Mouse (Mus musculus): ENCODE results near the gene Mtmr10.

The Mtmr10 gene

DNA sequence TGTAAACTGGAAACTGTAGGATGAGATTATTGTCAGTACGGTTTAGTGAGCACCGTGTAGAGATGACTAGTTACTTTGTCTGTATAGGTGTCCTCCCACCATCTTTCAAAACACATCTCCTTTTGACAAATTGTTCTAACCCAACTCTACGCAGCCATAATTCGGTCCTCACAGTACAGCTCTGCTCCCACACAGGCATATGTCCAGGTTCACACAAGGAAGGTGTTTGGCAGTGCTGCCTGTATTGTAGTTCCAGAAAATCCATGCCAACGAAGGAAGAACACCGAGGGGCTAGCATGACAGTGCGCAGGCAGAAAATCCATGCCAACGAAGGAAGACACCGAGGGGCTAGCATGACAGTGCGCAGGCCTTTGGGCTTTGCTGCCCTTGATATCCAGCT, 4.3 kb downstream of the Mtmr10 start:
- no peak for DNase-seq (ENCODE audit: low read depth, low spot score)

DNA sequence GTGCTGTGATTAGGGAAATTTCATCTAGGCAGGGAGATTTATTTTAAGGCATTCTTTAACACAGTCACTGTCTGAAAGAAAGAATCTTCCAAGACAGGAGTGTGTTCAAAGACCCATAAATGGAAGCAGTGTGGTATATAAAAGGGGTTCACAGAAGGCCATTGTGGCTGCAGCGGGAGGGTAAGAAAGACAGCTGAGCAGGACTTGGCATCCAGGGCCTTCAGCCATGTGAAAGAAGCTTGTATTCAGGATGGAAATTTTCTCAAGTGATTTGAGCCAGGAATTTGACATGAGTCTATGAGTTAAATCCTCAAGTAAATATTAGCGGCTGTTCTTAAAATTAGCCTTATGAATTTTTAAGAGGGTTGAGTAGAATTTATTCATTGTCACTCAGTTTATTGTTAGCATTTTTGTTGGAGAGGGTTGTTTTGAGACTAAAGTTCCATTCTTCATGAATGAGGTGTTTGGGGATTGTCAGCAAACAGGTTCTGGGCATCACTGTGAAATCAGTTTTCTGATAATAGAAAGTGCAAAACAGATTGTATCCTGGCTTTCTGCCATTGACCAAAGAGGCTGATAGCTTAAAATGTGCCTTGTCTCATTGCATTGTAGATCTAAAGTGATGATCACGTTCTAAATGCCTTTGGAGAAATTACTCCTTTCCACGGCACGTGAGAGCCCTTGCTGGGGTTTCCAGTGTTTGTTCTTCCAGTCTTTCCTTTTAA, 9.0 kb downstream of the Mtmr10 start:
- no peak for DNase-seq (ENCODE audit: low read depth, low spot score)

DNA sequence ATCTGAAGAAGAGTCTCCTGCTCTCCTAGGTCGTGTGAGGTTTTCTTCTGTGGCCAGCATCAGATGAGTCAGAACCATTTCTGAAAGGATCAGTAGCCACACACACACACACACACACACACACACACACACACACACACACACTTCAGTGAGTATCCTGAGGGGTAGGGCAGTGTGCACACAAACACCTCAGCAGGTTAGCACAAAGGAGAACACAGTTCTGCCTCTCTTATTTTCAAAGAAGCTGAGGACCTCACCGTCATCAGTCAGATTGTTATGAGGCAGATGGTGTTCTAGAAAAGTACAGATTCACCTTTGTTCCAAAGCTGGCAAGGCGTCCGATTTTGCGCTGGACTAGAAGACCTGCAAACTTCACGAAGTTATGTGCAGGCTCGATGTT, 22.8 kb downstream of the Mtmr10 start:
- DNase-seq (ENCODE audit: low read depth, low spot score): no peak

DNA sequence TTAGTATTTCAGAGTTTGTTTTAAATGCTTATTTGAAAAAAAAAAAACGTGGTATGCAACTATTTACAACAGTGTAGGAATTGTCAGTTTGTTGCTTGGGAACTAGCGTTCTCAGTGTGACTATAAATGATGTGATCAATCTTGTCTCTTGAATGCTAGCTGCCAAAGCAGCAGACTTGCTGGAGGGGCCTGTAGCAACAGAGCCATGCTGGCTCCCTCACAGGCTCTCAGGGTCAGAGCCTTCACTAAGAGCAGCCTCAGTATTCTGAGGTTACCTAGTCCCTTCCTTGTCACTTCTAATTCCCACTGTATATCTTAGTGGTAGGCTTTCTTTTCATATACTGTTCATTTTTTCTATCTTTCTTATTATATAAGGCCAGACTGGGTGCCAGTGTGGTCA, 23.3 kb downstream of the Mtmr10 start:
- DNase-seq (ENCODE audit: low read depth, low spot score): no peak

DNA sequence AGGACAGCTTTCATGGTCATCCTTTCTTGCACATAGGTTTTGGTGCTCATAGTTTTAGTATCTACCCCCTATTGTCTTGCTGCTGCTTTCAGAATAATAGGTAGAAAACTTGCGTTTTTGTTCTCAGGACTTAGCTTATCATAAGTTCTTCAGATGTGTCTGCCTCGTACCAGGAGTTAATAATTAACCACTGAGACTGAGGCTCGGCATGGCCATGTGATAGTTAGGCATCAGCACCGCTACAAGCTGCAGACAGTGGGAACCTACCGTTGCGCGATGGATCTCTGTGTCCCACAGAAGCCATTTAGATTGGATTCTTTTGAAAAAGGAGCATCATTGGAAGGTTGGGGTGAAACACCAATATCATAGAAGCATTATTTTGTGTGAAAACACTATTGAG, 25.4 kb downstream of the Mtmr10 start:
- no peak for DNase-seq (ENCODE audit: low read depth, low spot score)

DNA sequence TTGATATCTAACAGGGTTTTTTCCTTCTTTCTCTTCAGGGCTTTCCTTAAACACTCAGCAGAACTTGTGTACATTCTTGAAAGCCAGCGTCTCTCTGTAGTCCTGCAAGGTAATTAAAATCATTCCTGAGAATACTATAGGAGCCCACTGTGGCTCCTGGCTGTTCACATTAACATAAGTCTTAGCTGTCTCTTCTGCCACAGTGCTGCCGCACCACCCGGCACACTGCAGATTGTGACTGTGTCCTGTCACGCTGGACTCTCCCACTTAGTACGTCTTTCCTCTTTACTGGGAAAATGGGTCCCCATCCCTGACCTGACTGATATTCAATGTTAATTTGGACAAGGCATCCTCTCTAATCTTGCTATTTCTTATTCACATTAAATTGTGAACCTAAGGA, 33.7 kb downstream of the Mtmr10 start:
- DNase-seq (ENCODE audit: low read depth, low spot score): no peak

DNA sequence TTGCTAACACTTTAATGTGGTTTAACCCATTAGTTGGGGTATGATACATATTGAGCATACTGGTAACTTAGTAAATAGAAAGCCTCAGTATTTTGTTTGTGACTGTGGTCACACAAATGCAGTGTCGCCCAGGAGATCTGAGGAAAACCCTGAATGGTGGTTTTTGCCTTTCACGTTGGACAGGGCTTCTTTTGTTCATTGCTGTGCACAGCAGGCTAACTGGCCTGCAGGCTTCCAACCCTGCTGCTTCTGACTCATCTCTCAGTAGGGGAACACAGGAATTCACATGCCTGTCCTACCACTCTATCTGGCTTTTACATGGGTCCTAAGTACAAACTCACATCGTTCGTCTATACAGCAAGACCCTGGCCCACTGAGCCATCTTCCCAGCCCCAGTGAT, 34.2 kb downstream of the Mtmr10 start:
- DNase-seq (ENCODE audit: low read depth, low spot score): no peak

DNA sequence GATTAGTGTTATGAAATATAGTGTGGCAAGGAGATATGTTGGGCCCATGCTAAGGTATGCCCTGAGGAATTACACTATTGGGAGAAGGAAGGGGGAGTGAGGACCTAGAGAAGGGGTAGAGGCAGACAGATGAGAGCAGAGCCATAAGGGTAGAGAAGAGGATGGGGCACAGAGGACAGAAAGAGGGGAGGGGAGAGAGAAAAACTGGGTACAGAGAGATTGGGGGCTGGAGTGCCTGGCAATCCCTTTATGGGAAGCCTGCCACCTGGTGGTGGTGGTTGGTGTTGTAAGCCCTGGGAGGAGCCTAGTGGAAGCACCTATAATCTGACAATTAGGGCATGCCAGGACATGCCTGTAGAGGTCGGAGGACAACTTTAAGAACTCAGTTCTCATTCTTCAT, 39.4 kb downstream of the Mtmr10 start:
- DNase-seq (ENCODE audit: low read depth, low spot score): peak; percentile 36

DNA sequence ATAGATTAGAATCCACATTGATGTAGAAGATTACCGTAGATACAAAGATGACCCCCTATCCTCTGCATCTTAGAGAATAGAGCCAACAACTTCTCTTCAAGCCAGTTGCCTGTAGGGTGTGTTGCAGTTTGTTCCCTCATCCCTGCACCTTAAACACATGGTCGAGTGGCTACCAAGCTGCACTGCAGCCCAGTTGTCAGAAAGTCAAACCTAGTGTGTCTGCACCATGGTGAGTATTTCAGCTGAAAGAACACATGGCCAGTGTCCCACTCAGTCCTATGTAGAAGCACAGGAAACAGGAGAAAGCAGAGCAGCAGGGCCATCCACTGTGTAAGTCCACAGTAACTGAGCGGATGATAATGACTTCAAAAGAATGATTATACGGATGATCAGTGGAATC, 40.0 kb downstream of the Mtmr10 start:
- DNase-seq (ENCODE audit: low read depth, low spot score): no peak

DNA sequence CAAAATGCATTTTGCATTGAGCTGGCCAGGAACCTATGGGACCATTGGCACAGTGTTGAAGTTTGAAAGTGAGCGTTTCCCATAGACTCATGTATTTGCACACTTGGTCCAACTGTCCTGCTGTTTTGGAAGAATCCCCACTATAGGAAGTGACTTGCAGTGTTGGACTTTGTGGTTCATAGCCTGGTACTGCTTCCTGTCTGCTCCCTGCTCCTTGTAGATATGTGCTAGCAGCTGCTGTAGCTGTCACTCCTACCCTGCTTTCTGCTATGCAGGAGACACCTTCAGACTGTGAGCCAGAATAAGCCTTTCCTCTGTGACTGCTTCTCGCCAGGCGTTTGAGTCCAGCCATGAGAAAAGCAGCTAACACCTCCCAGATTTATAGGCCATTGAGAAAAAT, 43.9 kb downstream of the Mtmr10 start:
- DNase-seq (ENCODE audit: low read depth, low spot score): no peak

DNA sequence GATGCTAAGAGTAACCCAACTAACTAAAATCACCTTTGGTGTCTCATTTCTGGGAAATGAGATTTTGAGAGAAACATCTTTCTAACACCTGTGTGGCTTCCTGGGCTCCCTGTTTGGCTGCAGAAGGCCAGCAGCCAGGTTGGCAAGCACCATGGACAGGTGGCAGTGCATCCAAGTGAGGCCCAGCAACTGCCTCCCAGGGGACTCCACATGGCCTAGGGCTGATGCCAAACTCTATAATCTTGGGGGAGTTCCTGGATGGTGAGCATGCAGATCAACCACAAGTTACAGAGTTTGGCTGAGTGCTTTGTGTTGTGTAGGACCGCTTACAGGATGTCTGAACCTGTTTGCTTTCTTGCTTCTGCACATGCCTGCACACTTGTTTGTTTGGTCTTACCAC, 45.2 kb downstream of the Mtmr10 start:
- DNase-seq (ENCODE audit: low read depth, low spot score): no peak

DNA sequence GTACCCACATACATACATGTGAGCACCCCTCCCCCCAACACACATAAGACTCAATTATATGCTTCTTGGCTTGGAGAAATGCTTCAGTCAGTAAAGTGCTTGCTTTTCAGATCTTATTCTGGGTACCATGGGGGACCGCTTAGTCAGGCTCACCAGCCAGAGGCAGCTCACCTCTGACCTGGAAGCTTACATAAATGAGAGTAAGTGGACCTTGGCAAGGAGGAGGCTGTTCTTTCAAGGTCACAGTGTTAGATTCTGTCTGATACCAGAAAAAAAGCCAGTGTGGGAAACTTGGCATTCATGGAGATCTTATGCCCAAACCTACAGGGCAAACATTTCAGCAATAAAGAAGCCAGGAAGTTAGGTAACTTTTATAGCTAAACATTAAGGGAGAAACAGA, 60.4 kb downstream of the Mtmr10 start:
- no peak for DNase-seq (ENCODE audit: low read depth, low spot score)

DNA sequence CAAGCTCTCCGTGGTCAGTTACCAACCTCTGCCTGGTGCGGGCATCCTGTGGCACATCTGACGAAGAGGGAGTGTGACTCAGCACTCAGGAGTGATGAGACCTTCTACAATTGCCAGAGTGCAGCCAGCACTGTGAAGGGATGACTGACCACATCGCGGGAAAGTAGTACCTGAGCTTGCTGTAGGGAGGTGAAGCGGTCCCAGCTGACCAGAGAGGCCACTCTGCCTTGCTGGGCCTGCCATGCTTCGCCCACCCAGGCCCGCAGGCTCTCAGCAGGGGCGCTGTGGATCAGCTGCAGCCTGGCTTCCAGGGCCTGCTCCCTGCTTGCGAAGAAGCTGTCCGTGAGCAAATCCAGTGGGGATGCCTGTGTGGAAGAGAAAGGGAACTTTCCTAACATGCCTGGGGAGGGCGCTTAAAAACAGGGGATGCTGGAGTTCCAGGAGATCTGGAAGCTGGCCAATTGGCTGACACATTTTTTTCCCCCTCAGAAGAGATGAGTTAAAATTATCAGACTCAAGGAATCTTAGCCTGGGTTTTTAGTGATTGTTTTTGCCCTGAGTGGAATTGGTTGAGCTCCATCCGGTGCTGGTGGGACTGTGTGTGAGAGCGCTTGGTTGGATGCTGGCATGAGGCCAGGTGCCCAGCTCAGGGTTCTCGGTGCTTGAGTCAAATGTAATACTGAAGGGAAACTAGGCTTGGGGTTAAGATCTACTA, 61.9 kb downstream of the Mtmr10 start:
- DNase-seq (ENCODE audit: low read depth, low spot score): no peak

DNA sequence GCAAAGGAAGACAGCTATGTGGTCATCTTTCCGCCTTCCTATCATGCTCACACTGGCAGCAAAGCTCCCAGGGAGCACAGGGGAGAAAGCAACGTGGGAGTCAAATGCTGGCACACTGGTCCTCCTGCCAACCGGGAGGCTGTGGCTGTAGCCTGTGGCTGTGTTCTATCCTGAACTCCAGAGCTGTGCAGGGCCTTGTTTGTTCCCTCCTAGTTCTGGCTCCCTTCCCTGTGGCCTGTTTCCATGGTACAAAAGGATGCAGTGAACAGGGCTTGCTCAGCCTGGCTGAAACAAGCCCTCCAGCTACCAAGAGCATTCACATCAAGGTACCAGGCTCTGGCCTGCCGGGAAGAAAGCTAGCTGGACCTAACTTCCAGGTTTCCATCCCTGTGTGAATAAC, 63.6 kb downstream of the Mtmr10 start:
- DNase-seq (ENCODE audit: low read depth, low spot score): no peak

DNA sequence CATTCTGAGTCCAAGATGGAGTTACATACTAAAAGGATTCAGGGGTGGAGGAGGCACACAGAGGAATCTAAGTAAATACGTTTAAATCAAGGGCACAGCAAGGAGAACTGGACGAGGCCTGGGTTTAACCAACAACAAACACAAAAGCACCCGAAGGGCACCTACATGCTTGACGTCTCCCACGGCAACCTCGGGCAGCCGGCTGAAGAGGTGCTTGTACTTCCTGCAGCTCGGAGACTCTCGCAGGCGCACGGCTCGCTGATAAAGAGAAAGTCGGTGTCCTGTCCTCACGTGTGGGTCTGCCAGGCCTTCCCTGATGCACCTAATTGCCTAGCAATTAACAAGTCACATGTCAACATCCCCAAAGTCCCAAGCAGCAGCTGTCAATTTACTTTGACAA, 66.8 kb downstream of the Mtmr10 start:
- no peak for DNase-seq (ENCODE audit: low read depth, low spot score)

DNA sequence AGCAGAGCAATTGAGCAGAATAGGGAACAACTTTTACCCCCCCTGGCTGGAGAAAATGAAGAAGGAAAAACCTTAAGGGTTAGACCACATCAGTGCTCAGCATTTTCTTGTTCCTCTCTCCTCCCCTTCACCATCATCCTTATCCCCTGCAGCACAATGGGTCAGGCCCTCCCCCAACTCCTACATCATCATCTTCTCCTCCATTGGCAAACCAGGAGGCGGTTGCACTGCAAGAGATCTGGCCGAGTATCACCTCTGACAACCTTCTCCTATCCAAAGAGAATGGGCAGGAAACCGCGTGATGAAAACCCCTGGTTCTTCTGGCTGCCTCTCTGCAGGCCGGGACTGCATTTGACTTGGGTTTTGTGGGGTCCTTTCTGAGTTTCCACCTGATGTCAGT, 69.2 kb downstream of the Mtmr10 start:
- DNase-seq (ENCODE audit: low read depth, low spot score): no peak

DNA sequence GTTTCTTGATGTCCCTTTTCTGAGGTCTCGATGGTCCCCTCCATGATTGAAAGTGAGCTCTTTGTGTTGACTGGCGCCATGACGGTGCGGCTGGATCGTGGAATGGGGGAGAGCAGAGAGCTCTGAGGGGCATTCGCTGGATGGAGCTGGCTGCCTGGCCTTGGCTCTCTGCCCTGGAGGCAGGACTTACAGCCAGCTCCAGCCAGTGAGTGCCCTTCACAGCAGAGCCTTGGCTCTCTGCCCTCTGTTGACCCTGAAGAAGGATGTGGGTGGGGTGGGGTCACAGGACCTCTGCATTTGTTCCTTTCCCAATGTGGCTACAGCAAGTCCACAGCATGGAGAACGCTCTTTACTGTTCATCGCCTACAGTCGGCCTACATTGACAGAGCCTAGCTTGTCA, 70.0 kb downstream of the Mtmr10 start:
- peak; percentile 29 for DNase-seq (ENCODE audit: low read depth, low spot score)

DNA sequence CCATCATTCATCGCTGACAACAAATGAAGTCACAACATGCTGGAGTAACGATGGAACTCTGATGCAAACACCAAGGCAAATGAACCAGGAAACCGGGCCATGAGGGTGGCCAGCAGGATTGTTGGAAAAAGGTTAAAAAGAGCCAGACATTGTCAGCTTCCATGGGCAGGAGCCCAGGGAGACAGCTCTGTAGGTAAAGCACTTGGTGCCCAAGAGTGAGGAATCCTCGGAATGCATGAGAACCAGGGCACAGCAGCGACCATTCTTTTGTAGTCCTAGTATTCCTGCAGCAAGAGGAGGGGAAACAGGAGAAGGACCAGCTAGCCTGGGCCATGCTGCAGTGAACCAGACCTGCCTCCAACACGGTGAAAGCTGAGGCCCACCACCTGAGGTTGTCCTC, 71.2 kb downstream of the Mtmr10 start:
- no peak for DNase-seq (ENCODE audit: low read depth, low spot score)

DNA sequence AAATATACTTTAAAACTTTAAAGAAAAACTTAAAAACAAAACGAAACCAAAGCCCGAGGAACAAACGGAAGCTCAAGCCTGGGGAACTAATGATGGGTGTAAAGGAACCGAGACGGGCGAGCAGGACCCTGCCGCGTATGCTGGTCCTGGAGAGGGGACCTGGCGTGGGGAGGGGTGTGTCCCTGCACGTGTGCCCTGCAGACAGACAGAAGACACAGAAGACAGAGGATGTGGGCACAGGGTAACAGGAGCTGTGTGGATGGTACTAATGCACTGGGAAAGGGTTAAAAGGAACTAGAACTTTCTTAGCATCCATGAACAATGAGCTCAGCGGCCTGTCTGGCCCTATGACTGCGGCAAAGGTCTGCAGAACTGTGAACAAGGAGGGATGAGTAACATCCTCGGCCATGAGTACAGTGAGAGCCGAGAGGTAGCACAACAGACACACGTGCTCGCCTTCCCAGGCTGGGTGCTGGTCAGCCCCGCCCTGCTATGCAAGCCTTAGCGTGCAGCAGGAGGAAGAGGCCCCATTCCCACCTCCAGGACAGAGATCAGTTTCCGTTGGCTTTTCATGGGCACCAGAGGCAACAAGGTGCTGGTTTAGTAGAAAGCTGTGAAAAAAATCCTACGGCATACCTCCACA, 72.6 kb downstream of the Mtmr10 start:
- no peak for DNase-seq (ENCODE audit: low read depth, low spot score)

DNA sequence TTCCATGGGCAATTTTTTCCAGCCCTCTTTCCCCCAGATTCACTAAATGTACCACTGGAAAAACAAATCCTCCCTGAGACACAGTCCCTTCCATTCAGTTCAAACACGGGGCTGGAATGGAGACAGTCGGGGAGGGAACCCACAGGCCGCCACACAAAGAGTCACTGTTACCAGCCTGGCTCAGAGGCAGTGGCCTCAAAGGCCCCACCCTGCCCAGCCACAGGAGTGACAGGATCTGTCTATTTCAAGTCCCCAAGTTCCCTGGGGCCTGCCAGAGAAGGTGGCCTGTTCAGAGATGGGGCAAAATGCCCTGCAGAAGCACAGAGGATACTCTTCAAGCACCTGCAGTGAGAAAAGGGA, 73.1 kb downstream of the Mtmr10 start:
- DNase-seq (ENCODE audit: low read depth, low spot score): no peak

DNA sequence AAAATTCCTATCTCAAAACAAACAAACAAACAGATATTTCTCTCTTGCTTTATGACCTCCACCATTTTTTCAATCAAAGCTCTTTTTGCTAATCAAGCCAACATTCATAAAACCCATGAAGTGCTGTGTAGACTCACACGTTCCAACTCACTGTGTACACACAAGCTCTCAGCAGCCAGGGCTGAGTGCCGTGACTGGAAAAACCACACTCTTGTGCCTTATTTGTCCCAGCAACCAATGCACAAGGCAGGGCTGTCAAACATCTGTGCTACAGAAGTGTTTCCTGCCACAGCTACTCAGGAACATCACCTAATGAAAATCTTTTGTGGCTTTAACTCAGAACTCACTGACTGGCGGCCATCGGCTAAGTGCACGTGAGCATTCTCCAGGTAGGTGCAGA, 78.4 kb downstream of the Mtmr10 start:
- DNase-seq (ENCODE audit: low read depth, low spot score): no peak

DNA sequence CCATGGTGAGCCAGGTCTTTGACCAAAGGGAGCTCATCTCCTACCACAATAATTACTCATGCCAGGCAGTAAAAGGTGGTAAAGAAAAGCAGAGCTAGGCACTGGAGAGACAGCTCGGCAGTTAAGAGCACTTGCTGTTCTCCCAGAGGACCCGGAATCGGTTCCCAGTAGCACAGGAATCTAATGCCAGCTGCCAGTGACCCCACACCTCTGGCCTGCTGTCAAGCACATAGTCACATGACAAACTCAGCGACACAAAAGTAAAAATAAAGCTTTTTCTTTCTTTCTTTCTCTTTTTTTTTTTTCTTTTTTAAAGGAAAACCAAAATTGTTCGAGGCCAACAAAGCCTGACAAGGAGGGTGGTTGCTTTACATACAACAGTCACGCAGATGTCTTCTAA, 82.4 kb downstream of the Mtmr10 start:
- DNase-seq (ENCODE audit: low read depth, low spot score): no peak

Measured in skeletal muscle tissue, adult 2 months (tissue).